Mouse (Mus musculus) midbrain, embryonic 16.5 days (tissue): ENCODE results near the gene Cubn. TPM values are rescaled to one million over a fixed set of nuclear protein-coding genes. Genes with fewer than 3 reads are reported as not detected.

Experiments
- ATAC-seq: fragments of 200-750 bp; cut with Nextera tagmentation; 2 replicates; pipeline ENCODE4 v1.8.0; 2017; ENCODE audit warnings: moderate TSS enrichment
- H3K27ac ChIP-seq: fragments of 300-500 bp; sonication (generic); 2 replicates; pipeline ENCODE4 v1.5.1; 2014; ENCODE audit warnings: mild to moderate bottlenecking, low read length, mixed read lengths
- H3K27me3 ChIP-seq: fragments of 300-500 bp; sonication (generic); 2 replicates; pipeline ENCODE4 v1.6.1; 2014; ENCODE audit warnings: low read depth, low read length, mixed read lengths; ENCODE audit not compliant: control insufficient read depth, insufficient read depth
- H3K36me3 ChIP-seq: fragments of 300-500 bp; sonication (generic); 2 replicates; pipeline ENCODE4 v1.6.1; 2014; ENCODE audit warnings: mild to moderate bottlenecking, low read length, moderate library complexity, mixed read lengths; ENCODE audit not compliant: control insufficient read depth, insufficient read depth
- H3K4me1 ChIP-seq: fragments of 300-500 bp; sonication (generic); 2 replicates; pipeline ENCODE4 v1.6.1; 2014; ENCODE audit warnings: mild to moderate bottlenecking, low read length, mixed read lengths; ENCODE audit not compliant: control insufficient read depth, insufficient read depth
- H3K4me2 ChIP-seq: fragments of 300-500 bp; sonication (generic); 2 replicates; pipeline ENCODE4 v1.6.1; 2014; ENCODE audit warnings: mild to moderate bottlenecking, low read length, mixed read lengths
- H3K4me3 ChIP-seq: fragments of 300-500 bp; sonication (generic); 2 replicates; pipeline ENCODE4 v1.5.1; 2014; ENCODE audit warnings: low read depth, mild to moderate bottlenecking, low read length, moderate library complexity, mixed read lengths
- H3K9ac ChIP-seq: fragments of 300-500 bp; sonication (generic); 2 replicates; pipeline ENCODE4 v1.6.1; 2014; ENCODE audit warnings: low read depth, low read length, mixed read lengths
- H3K9me3 ChIP-seq: fragments of 300-500 bp; sonication (generic); replicated peaks from 2 replicates; pipeline ENCODE4 v1.6.1; 2014; ENCODE audit warnings: mild to moderate bottlenecking, low read length, mixed read lengths; ENCODE audit not compliant: control insufficient read depth, poor library complexity, severe bottlenecking
- WGBS: fragments of 180-500 bp; shearing (Covaris S2); extraction: QIAGEN DNeasy Blood & Tissue Kit; methylation state at CpG from one replicate; pipeline ENCODE4 v1.1.7; 2014; 5-methylcytosine and 5-hydroxymethylcytosine counted together
- polyA plus RNA-seq: library from polyadenylated mRNA; unstranded; fragments of >200 nt; fragmentation: Nextera tagmentation; extraction: Ambion mirVana; gene quantifications from 2 replicates; pipeline ENCODE4 v1.2.1, GENCODE M21; 2015

The Cubn gene
- polyA plus RNA-seq, 1 experiment from 2014 or later, result 0.63 TPM

DNA sequence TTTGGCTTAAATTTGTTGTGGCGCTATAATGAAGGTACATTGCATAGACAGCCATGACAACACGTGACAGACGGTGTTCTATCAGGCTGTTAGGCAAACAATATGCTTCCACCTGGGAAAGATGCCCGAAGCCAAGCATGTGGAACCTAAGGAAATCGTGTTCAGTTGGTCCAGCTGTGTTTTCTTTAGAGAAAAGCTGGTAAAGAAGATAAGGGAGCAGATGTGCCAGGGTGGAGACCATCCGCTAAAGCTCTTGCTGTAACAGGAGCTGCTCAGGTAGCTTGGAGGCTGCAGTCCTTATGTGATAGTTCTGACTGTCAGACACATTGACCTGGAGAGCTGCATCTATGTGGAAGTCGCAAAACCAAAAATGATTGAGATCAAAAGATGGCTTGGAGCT lies 7.6 kb upstream of the Cubn start:
- H3K4me2 ChIP-seq, result no peak overlapping the region
- H3K36me3 ChIP-seq, result no peaks in the 10 kb centered on the region
- no peaks in the 10 kb centered on the region for H3K9me3 ChIP-seq
- no peak overlapping the region for H3K4me3 ChIP-seq
- H3K4me1 ChIP-seq, result peaks cover 2% of the 10 kb centered on the region; the same call in 1 of the 2 replicates
- no peak overlapping the region for H3K27ac ChIP-seq
- H3K27me3 ChIP-seq, result no peaks in the 10 kb centered on the region
- 93% methylated on average over 7 of the region's 7 CpGs for WGBS
- no peak overlapping the region for H3K9ac ChIP-seq
- ATAC-seq, result no peak

DNA sequence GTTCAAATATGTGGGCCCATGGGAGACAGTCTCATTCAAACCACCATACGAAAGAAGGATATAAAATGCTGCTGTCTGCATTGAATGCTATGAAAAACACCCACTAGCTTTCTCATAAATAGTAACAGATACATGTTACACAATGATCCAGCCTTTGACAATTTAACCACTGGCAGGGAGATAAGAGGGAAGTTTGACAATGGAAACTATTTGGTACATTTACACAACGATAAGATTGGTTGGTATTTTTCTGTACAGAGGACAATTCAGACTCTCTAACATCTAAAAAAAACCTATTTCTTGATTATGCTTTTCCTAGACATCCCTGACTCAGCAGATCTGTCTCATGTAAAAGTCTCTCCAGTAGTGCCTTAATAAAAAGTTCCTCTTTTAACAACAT lies 4.5 kb upstream of the Cubn start:
- Histone ChIP-seq H3K27me3 (no peaks in the 10 kb centered on the region), H3K9ac (no peak overlapping the region), H3K4me3 (no peak overlapping the region), H3K36me3 (no peaks in the 10 kb centered on the region), H3K4me2 (no peak overlapping the region), H3K9me3 (no peaks in the 10 kb centered on the region), H3K4me1 (peaks cover 2% of the 10 kb centered on the region; the same call in 1 of the 2 replicates), H3K27ac (no peak overlapping the region)
- WGBS, result 78% methylated on average over 2 of the region's 2 CpGs
- no peak for ATAC-seq

GRCm38 (mm10) chr2:13492927-13493326 lies 1.3 kb upstream of the Cubn start:
- Histone ChIP-seq H3K27ac (no peak overlapping the region), H3K4me1 (no peaks in the 10 kb centered on the region), H3K9me3 (no peaks in the 10 kb centered on the region), H3K4me2 (no peak overlapping the region), H3K27me3 (no peaks in the 10 kb centered on the region), H3K36me3 (no peaks in the 10 kb centered on the region), H3K9ac (no peak overlapping the region), H3K4me3 (no peak overlapping the region)
- no peak for ATAC-seq
- WGBS, result 75% methylated on average over 4 of the region's 4 CpGs

- H3K4me2 ChIP-seq, result no peak overlapping the region
- no peaks in the 10 kb centered on the region for H3K27me3 ChIP-seq
- no peak overlapping the region for H3K4me3 ChIP-seq
- H3K4me1 ChIP-seq, result no peaks in the 10 kb centered on the region
- H3K36me3 ChIP-seq, result no peaks in the 10 kb centered on the region
- H3K27ac ChIP-seq, result no peak overlapping the region
- H3K9ac ChIP-seq, result no peak overlapping the region
- 93% methylated on average over 2 of the region's 2 CpGs for WGBS
- no peaks in the 10 kb centered on the region for H3K9me3 ChIP-seq
- ATAC-seq, result no peak
Observed at GRCm38 (mm10) chr2:13490480-13490879, 1.1 kb downstream of the Cubn start.

GRCm38 (mm10) chr2:13486470-13486869 lies 5.1 kb downstream of the Cubn start:
- 78% methylated on average over 8 of the region's 8 CpGs for WGBS

GRCm38 (mm10) chr2:13484566-13484965 lies 7.0 kb downstream of the Cubn start:
- Histone ChIP-seq H3K4me3 (no peak overlapping the region), H3K4me1 (no peaks in the 10 kb centered on the region), H3K9ac (no peak overlapping the region), H3K9me3 (no peaks in the 10 kb centered on the region), H3K27me3 (no peaks in the 10 kb centered on the region), H3K27ac (no peak overlapping the region), H3K4me2 (no peak overlapping the region), H3K36me3 (no peaks in the 10 kb centered on the region)
- 89% methylated on average over 3 of the region's 3 CpGs for WGBS
- no peak for ATAC-seq

More at GRCm38 (mm10) chr2:13486470-13486869, 5.1 kb downstream of the Cubn start:
- H3K9me3 ChIP-seq, result no peaks in the 10 kb centered on the region
- H3K27ac ChIP-seq, result no peak overlapping the region
- no peaks in the 10 kb centered on the region for H3K27me3 ChIP-seq
- H3K4me1 ChIP-seq, result no peaks in the 10 kb centered on the region
- no peak overlapping the region for H3K4me3 ChIP-seq
- H3K36me3 ChIP-seq, result no peaks in the 10 kb centered on the region
- no peak for ATAC-seq
- no peak overlapping the region for H3K4me2 ChIP-seq
- no peak overlapping the region for H3K9ac ChIP-seq

DNA sequence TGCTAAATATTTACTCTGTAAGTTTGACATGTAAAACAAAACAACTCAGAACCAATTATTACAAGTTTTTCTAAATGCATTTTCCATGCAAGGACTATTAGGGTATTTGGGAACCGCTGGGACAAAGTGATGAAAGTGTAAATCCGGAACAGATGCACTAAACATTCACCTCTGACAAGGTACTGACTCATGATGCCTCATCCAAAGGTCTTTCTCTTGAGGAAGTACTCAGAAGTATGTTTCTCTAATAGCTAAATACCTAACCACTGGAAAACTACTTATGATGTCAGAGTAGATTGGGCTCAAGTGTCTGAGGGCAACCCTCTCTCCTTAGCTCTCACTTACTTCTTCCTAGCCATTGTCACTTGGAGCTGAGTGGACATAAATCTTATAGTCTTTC lies 10.9 kb downstream of the Cubn start:
- H3K27ac ChIP-seq, result no peak overlapping the region
- H3K4me2 ChIP-seq, result no peak overlapping the region
- WGBS, result 90% methylated on average over 2 of the region's 2 CpGs
- no peaks in the 10 kb centered on the region for H3K36me3 ChIP-seq
- ATAC-seq, result no peak
- no peaks in the 10 kb centered on the region for H3K9me3 ChIP-seq
- no peak overlapping the region for H3K9ac ChIP-seq
- no peaks in the 10 kb centered on the region for H3K4me1 ChIP-seq
- no peaks in the 10 kb centered on the region for H3K27me3 ChIP-seq
- H3K4me3 ChIP-seq, result no peak overlapping the region

- H3K4me3 ChIP-seq, result no peak overlapping the region
- no peak overlapping the region for H3K4me2 ChIP-seq
- H3K36me3 ChIP-seq, result no peaks in the 10 kb centered on the region
- no peaks in the 10 kb centered on the region for H3K4me1 ChIP-seq
- H3K27ac ChIP-seq, result no peak overlapping the region
- ATAC-seq, result no peak
- no peak overlapping the region for H3K9ac ChIP-seq
- 91% methylated on average over 7 of the region's 7 CpGs for WGBS
- no peaks in the 10 kb centered on the region for H3K27me3 ChIP-seq
- no peaks in the 10 kb centered on the region for H3K9me3 ChIP-seq
Observed at GRCm38 (mm10) chr2:13479165-13479564, 12.4 kb downstream of the Cubn start.

GRCm38 (mm10) chr2:13470108-13470507 lies 21.5 kb downstream of the Cubn start:
- Histone ChIP-seq H3K4me1 (no peaks in the 10 kb centered on the region), H3K27me3 (no peaks in the 10 kb centered on the region), H3K36me3 (no peaks in the 10 kb centered on the region), H3K4me2 (no peak overlapping the region), H3K4me3 (no peak overlapping the region), H3K9ac (no peak overlapping the region), H3K27ac (no peak overlapping the region), H3K9me3 (no peaks in the 10 kb centered on the region)
- WGBS, result 98% methylated on average over 3 of the region's 3 CpGs
- no peak for ATAC-seq

GRCm38 (mm10) chr2:13469641-13470040 lies 22.0 kb downstream of the Cubn start:
- no peak for ATAC-seq
- H3K4me3 ChIP-seq, result no peak overlapping the region
- H3K9me3 ChIP-seq, result no peaks in the 10 kb centered on the region
- no peaks in the 10 kb centered on the region for H3K36me3 ChIP-seq
- no peak overlapping the region for H3K27ac ChIP-seq
- H3K9ac ChIP-seq, result no peak overlapping the region
- H3K4me2 ChIP-seq, result no peak overlapping the region
- H3K4me1 ChIP-seq, result no peaks in the 10 kb centered on the region
- no peaks in the 10 kb centered on the region for H3K27me3 ChIP-seq
- 91% methylated on average over 4 of the region's 4 CpGs for WGBS
